Mouse (Mus musculus) spleen, adult 2 months (tissue): ENCODE results near the gene Reln.

Experiments used
- CTCF ChIP-seq: fragments of 200-500 bp; IDR thresholded peaks from 2 replicates; pipeline ENCODE4 v1.5.1; 2011; ENCODE audit warnings: mild to moderate bottlenecking, inconsistent platforms; ENCODE audit not compliant: insufficient read depth, insufficient read length, insufficient replicate concordance; ENCODE audit errors: extremely low read depth
- POLR2A ChIP-seq: fragments of 200-500 bp; IDR thresholded peaks from 2 replicates; pipeline ENCODE4 v1.6.1; 2011; ENCODE audit warnings: low read depth, low read length, inconsistent platforms

- TF ChIP-seq CTCF, result no peak
- TF ChIP-seq POLR2A, result no peak
Observed at GRCm38 (mm10) chr5:21934173-21934698, 410.3 kb downstream of the Reln start.
